Mouse (Mus musculus) layer of hippocampus, adult 9-11 months (tissue): Measurements from ENCODE around the gene Dab1.

Source experiments
- DNase-seq: peaks from one replicate; pipeline ENCODE4 v3.0.0; 2022

Gene Dab1

GRCm38 (mm10) chr4:104008406-104008805 lies 389.2 kb downstream of the Dab1 start:
- DNase-seq: no peak

DNA sequence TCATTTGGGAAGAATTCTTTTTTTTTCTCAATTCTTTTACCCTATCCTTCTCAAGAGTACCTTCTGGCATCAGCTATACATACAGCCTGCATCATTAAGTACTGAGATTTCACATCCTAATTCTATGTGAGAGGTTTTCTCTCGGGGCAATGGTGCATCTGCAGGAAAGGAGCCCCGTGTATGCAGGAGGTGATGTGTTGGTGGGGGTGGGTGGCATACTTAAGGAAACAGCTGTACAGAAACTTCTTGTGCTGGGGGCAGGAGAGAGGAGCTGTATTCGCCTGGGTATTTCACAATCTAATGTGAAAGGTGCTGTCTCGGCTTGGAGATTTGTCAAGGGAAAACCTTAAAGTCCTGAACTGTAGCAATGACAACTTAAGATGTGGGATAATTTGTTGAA lies 392.5 kb downstream of the Dab1 start:
- DNase-seq: no peak

GRCm38 (mm10) chr4:104012150-104012549 lies 393.0 kb downstream of the Dab1 start:
- DNase-seq: no peak

DNA sequence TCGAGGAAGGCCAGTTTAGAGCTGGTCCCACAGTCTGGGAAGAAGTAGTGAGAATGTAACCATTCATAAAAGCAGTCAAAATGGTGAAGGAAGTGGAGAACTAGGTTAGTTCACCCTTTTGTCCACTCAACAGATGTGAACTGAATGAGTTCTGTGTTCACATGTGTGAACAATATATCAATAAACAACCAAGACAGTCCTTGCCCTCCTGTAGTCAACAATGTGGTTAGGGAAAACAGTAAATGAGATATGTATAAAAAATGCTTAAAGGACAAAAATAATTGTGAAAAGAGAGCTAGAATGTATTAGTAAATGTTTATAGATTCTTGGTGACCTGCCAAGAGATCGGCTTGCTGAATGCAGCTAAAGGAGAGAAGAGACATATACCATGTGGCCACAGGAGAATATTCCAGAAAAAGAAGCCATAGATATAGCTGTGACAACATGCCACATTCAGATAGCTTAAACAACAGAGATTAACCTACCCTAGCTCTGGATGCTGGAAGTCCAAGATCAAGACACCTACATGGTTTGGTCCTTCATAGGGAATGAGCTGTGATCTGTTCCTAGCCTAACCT lies 406.0 kb downstream of the Dab1 start:
- DNase-seq: no peak

- no peak for DNase-seq
Observed at GRCm38 (mm10) chr4:104026834-104027233, 407.7 kb downstream of the Dab1 start.

DNA sequence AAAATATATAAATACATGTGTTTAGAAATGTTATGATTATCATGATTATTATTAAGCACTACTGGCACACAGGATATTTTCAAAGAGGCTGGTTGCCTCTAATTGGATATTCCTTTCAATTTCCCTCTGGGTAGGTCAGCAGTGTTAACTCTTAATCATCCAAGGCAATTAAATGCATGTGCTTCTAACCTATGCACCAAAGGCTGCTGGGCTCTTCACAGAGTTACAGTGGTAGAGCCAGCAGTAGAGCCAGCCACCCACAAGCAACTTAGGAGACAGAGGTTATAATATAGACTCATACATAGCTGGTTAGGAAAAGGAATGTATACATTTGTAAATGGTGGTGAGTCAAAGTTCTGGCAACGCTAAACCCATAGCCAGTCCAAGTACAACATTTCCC lies 408.1 kb downstream of the Dab1 start:
- DNase-seq: no peak

DNA sequence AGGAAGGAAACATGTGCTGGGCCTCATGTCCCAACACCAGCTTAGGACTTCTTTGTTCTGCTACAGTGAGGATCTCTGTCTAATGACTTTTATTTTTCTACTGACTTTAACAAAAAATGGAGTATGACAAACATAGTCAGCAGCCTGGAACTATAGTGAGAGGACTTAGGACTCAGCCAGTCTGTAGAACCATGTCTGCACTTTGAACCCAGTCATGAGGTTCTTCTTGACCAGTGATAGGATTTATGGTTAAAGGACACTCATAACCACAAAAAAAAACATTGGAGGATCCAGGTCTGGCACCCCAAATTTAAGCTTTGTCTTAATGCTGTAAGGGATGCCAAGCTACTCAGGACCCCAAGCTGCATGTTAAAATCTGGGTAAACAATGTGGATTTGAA lies 416.9 kb downstream of the Dab1 start:
- no peak for DNase-seq

- no peak for DNase-seq
Observed at GRCm38 (mm10) chr4:104039588-104039987, 420.4 kb downstream of the Dab1 start.

DNA sequence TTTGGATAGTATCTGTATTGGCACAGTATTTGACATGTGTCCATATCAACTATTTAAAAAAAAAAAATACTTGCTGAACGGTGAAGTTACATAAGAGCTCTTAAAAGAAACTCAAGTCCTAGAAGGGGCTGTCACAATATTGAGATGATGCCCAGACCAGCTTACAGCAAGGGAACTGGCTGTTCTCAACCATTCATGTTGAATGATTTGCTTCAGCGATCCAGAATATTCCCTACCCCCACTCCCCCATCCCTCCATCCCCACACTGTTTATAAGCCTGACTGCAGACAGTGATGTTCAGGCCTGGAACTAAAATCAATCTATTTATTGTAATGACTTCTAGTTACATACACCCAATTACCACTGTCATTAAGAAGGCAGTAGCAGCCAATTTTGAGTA lies 424.3 kb downstream of the Dab1 start:
- peak; percentile 52 for DNase-seq

- DNase-seq: no peak
Observed at GRCm38 (mm10) chr4:104044634-104045033, 425.5 kb downstream of the Dab1 start.

- peak; percentile 26 for DNase-seq
Observed at GRCm38 (mm10) chr4:104047966-104048804, 429.0 kb downstream of the Dab1 start.

DNA sequence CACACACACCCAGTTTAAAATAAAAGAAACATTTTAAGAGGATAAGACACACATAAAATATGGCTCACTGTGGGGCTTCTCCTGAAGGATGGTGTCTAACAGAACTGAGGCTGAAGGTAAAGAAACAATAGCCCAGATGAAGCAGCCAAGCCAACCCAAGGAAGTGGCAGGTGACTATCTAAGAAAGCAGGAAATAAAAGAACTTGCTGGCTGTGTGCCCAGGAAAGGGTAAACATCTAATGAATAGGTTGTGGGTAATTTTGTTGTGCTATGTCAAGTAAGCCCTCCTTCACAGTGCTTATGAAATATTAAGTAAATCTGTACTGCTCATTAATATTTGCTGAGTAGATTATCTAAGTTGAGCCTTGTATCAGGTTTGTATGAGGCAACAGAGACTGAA lies 438.0 kb downstream of the Dab1 start:
- DNase-seq: no peak

DNA sequence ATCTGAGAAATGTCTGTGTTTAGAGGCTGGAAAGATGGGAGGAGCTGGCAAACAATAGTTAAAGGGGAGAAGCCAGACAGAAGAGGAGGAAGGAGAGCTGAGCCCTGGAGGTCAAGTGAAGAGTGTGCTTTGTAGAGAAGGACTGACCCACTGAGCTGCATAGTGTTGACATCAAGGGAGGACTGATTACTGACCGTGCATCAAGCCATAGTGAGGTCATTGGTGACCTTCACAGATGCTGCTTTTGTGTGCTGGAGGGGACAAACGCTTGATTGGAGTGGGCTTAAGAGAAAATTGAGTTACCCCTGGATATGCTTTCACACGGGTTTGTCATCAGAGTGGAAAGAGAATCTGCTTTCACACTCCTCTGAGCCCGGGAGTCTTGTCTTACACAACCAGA lies 440.4 kb downstream of the Dab1 start:
- DNase-seq: no peak

- DNase-seq: peak; percentile 36
Observed at GRCm38 (mm10) chr4:104062356-104062755, 443.2 kb downstream of the Dab1 start.

DNA sequence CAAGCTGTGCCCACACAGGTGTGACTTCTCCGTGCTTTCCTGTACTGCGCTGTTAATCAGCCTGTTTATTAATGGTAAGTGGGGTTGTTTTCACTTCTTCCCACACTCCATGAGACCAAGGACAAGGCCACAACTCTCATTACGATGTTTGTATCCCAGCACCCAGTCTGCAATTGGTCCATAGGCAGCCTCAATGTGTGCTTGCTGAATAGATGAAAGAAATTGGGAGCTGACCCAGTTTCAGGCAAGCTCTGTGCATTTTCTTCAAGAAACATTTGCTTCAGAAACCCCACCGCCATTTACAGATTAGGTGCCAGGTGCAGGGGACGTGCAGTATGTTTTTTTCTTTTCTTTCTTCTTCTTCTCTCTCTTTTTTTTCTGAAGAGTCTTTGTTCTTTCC lies 447.7 kb downstream of the Dab1 start:
- no peak for DNase-seq

GRCm38 (mm10) chr4:104067748-104068147 lies 448.6 kb downstream of the Dab1 start:
- DNase-seq: no peak

GRCm38 (mm10) chr4:104071296-104071695 lies 452.1 kb downstream of the Dab1 start:
- no peak for DNase-seq

GRCm38 (mm10) chr4:104073920-104074459 lies 454.8 kb downstream of the Dab1 start:
- DNase-seq: no peak

DNA sequence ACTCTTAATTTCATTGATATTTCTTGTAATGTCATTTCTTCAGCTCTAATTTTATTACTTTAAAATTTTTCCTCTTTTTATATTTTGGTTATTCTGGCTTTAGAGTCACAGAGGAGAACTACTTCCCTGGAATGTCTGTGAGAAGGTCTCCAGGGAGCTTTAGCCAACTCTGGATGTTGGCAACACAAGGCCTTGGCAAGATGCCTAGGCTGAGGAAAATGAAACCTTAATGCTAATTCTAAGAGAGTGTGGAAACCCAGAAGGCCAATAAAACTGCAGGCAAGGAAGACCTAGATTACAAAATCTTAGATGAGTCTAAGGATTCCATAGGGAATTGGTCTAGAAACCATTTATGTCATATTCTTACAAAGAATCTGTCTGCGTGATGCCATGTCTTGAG lies 458.6 kb downstream of the Dab1 start:
- DNase-seq: no peak

DNA sequence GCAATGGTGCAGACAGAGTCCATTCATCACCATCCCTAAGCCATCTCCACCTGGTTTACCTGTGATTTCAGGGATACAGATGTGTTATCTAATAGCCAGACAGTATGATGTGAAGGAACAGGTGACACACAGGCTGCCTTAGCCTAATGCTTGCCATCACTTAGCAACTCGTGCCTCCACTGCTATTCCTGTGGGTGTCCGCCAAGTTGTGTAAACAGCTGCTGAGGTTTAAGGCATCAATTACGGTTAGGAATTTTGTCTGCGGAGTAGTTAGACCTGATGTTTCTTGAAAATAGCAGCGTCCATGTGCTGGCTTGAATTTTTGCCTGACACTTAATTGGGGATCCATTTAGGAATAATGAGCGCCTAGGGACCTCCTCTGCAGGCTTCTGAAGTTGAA lies 487.1 kb downstream of the Dab1 start:
- DNase-seq: no peak

DNA sequence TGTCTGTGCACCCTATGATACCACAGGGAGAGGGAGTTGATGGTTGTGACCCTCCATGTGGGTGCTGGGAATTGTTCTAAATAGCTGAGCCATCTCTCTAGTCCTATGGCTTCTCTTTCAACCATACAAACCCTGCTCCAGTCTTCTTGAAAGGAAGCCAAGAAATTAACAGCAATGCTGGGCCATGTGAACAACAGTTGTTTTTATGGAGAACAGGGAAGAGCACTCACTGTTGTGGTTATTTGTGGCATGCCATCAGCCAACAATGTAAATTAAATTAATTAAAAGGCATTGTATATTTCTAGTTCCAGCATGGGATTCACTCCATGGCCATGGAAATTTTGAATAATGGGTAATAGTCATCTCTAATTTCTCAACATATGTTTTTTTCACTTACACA lies 492.5 kb downstream of the Dab1 start:
- DNase-seq: no peak

GRCm38 (mm10) chr4:104113209-104114005 lies 494.2 kb downstream of the Dab1 start:
- peak; percentile 82 for DNase-seq

DNA sequence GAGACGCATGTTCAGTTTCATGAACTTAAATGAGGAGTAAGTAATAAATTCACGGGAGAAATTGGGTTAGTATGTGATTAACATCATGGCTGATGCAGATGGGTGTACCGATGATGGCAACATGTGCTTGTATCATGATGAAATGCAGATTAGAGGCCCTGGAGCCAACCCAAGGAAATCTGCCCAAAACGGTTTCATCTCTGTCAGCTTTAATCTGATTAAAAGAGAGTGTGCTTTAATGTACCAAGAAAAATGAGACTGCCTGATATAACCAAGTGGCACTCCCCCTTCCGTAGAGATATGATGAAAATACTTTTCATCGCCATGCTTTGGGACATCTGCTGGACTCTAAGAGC lies 494.8 kb downstream of the Dab1 start:
- DNase-seq: peak; percentile 31

GRCm38 (mm10) chr4:104120108-104120507 lies 500.9 kb downstream of the Dab1 start:
- DNase-seq: no peak
